Mouse (Mus musculus) neural tube, embryonic 11.5 days (tissue): ENCODE data around the gene Gm43302. TPM values are rescaled to one million over a fixed set of nuclear protein-coding genes. Genes with fewer than 3 reads are reported as not detected.
"Not testable (repeated sequence)": the region's sequence is repeated elsewhere in the genome, so short reads cannot be mapped to it uniquely, and the experiment has no call there.

Source experiments
- ATAC-seq: fragments of 200-750 bp; cut with Nextera tagmentation; 2 replicates; pipeline ENCODE4 v1.8.0; 2017; ENCODE audit warnings: moderate number of reproducible peaks, mild to moderate bottlenecking, moderate TSS enrichment, moderate library complexity; ENCODE audit not compliant: insufficient read depth, low FRiP score, low TSS enrichment
- DNase-seq: peaks from one replicate; pipeline ENCODE4 v3.0.0-alpha.2; 2015; ENCODE audit warnings: low spot score
- H3K27ac ChIP-seq: fragments of 300-500 bp; sonication (generic); 2 replicates; pipeline ENCODE4 v1.5.1; 2014; ENCODE audit warnings: low read depth, mild to moderate bottlenecking, low read length
- H3K27me3 ChIP-seq: fragments of 300-500 bp; sonication (generic); 2 replicates; pipeline ENCODE4 v1.6.1; 2014; ENCODE audit warnings: mild to moderate bottlenecking, low read length, mixed read lengths; ENCODE audit not compliant: control insufficient read depth, insufficient read depth
- H3K36me3 ChIP-seq: fragments of 300-500 bp; sonication (generic); 2 replicates; pipeline ENCODE4 v1.6.1; 2014; ENCODE audit warnings: mild to moderate bottlenecking, low read length, moderate library complexity, mixed read lengths; ENCODE audit not compliant: control insufficient read depth, insufficient read depth
- H3K4me1 ChIP-seq: fragments of 300-500 bp; sonication (generic); 2 replicates; pipeline ENCODE4 v1.6.1; 2014; ENCODE audit warnings: low read length, mixed read lengths; ENCODE audit not compliant: control insufficient read depth, insufficient read depth
- H3K4me2 ChIP-seq: fragments of 300-500 bp; sonication (generic); 2 replicates; pipeline ENCODE4 v1.6.1; 2014; ENCODE audit warnings: low read depth, mild to moderate bottlenecking, moderate library complexity
- H3K4me3 ChIP-seq: fragments of 300-500 bp; sonication (generic); 2 replicates; pipeline ENCODE4 v1.5.1; 2014; ENCODE audit warnings: low read depth, low read length
- H3K9ac ChIP-seq: fragments of 300-500 bp; sonication (generic); 2 replicates; pipeline ENCODE4 v1.6.1; 2014; ENCODE audit warnings: mild to moderate bottlenecking, low read length
- H3K9me3 ChIP-seq: fragments of 300-500 bp; sonication (generic); 2 replicates; pipeline ENCODE4 v1.6.1; 2016; ENCODE audit warnings: low read length; ENCODE audit not compliant: control insufficient read depth
- WGBS: fragments of 180-500 bp; shearing (Covaris S2); extraction: QIAGEN DNeasy Blood & Tissue Kit; methylation state at CpG from one replicate; pipeline ENCODE4 v1.1.7; 2014; 5-methylcytosine and 5-hydroxymethylcytosine counted together
- polyA plus RNA-seq: library from polyadenylated mRNA; unstranded; fragments of >200 nt; fragmentation: Nextera tagmentation; extraction: Ambion mirVana; gene quantifications from 2 replicates; pipeline ENCODE4 v1.2.1, GENCODE M21; 2014

Gene Gm43302
- polyA plus RNA-seq, result 0.36 TPM in 1 of 2 replicates, not detected in the other

DNA sequence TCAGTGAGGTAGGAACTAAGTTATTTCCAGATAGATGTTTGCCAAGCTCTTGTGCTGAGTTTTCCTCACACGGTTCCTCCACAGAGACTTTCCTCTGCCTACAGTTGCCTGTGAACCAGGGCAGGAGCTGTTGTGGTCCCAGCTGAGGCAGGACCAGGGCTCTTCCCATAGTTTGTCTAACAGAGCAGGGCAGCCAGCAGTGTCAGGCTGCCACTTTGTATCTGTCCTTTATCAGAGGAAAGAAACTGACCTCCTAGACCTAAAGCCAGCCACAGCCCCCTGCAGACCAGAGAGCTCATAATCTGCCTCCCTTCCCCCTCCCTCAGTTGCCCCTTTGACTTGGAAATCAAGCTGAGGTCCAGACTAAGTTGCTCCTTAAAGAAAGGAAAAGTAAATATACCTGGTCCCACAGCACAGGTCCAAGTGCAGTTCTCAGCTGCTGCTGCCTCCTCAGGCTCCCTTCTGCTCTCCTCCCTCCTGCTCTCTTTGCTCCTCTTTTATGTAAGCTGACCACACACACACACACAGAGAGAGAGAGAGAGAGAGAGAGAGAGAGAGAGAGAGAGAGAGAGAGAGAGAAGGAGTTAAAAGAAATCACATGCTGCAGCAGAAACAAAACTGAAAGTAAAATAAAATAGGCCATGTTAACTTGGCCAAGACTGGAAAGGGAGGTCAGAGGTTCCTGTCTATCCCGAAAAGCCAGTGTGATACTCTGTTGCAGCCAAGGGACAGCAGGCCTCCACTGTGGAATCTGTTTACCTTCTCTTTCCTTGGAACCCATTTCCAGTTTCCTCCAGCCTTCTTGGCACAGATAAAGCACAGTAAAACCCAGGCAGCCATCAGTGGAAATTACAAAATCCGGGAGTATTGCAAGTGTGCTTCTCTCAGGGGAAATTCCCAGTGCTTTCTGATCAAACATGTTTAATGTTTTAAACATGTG lies at the start of gene Gm43302, which contains the start of gene Gbp6:
TSS of gene Gm43302 (minus strand) at position 470 of the 940 bp plus-strand sequence.
TSS of gene Gbp6 (minus strand) at position 473 of the 940 bp plus-strand sequence.
- H3K27me3 ChIP-seq, H3K36me3 ChIP-seq, H3K4me3 ChIP-seq, ATAC-seq, DNase-seq, H3K4me2 ChIP-seq, H3K9ac ChIP-seq, H3K27ac ChIP-seq, H3K9me3 ChIP-seq, H3K4me1 ChIP-seq: not testable (repeated sequence)
- WGBS, result 61% methylated on average over 3 of the region's 3 CpGs

DNA sequence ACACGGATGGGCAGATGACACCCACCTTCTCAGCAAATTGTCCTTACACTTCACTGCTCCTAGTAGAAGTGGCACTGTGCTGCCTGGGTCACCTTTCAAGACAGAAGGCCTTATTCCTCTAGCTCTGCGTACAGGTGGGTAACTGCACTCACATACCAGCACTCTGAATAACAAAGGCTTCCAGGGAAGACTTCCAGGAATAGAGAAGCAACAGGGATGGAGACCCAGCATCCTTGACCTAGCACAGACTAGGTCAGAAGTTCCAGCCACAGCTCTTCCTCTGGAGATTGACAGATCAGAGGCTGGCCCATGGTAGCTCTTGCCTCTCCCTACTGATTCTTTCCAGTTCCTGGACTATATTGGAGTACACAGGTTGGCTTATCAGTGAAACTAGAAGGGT lies 47.8 kb upstream of the Gm43302 start:
- DNase-seq (no peak), ATAC-seq (no peak)
- H3K9me3 ChIP-seq, result no peaks in the 10 kb centered on the region
- no peaks in the 10 kb centered on the region for H3K27me3 ChIP-seq
- H3K27ac ChIP-seq, result no peak overlapping the region
- WGBS, result 72% methylated on average over 2 of the region's 2 CpGs
- no peaks in the 10 kb centered on the region for H3K36me3 ChIP-seq
- H3K4me3 ChIP-seq, result no peak overlapping the region
- no peak overlapping the region for H3K4me2 ChIP-seq
- H3K9ac ChIP-seq, result no peak overlapping the region
- no peaks in the 10 kb centered on the region for H3K4me1 ChIP-seq

DNA sequence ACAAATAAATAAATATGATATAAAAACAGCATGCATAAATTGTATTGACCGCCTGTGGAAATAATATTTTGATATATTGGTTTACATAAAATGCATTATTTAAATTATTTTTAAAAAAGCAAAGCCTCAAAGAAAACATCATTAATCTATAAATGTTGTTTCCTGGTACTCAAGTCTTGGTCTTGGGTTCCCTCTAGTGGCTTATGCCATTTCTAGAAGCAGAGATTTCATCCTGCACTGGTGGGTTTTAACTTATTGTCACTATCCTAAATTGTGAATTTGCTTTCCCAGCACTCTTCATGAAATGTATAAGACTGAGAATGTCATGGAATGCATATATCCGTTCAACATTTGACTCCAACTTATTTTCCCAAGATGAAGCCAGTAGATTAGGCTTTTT lies 29.0 kb upstream of the Gm43302 start:
- H3K4me3 ChIP-seq, result no peak overlapping the region
- WGBS, result 73% methylated on average over 2 of the region's 2 CpGs
- DNase-seq, result no peak
- H3K4me2 ChIP-seq, result no peak overlapping the region
- no peaks in the 10 kb centered on the region for H3K36me3 ChIP-seq
- no peak overlapping the region for H3K27ac ChIP-seq
- H3K4me1 ChIP-seq, result no peaks in the 10 kb centered on the region
- ATAC-seq, result no peak
- H3K9ac ChIP-seq, result no peak overlapping the region
- H3K27me3 ChIP-seq, result no peaks in the 10 kb centered on the region
- no peaks in the 10 kb centered on the region for H3K9me3 ChIP-seq

DNA sequence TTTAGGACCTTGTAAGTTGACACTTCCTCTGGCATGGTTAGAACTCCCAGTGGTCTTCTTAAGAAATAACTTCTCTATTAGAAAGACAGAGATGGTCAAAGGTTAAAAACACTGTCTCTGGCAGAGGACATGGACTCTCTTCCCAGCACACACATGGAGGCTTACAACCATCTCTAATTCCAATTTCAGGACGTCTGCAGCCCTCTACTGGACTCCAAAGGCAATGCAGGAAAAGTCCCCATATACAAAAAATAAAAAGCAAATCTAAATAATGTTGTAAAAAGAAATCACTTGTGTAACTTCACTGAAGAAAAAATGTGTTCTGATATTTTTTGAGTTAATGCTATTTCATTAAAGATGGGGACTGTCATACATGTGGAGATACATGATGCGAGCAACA lies 17.4 kb upstream of the Gm43302 start:
- H3K4me1 ChIP-seq, result no peaks in the 10 kb centered on the region
- WGBS, result 77% methylated on average over 2 of the region's 2 CpGs
- no peaks in the 10 kb centered on the region for H3K9me3 ChIP-seq
- no peak overlapping the region for H3K4me3 ChIP-seq
- ATAC-seq, result no peak
- H3K4me2 ChIP-seq, result no peak overlapping the region
- no peak overlapping the region for H3K9ac ChIP-seq
- no peaks in the 10 kb centered on the region for H3K36me3 ChIP-seq
- DNase-seq, result no peak
- no peak overlapping the region for H3K27ac ChIP-seq
- no peaks in the 10 kb centered on the region for H3K27me3 ChIP-seq

DNA sequence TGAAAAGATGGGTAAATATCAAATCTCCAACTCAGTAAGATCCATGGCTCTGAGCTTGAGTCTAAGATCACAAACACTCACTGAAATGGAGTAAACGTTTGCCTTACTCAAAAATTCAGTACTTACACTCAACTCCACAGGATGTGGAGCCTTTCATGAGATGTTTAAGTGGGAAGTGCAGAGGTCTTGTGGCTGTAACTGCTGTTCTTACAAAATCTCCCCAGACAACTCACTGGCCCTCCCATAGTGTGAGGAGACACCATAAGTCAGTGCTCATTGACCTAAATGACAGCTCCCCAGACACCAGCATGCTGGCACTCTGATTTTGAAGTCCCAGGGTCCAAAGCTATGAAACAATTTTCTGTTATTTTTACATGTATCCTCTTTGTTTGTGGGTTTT lies 15.7 kb upstream of the Gm43302 start:
- ATAC-seq, H3K27ac ChIP-seq, H3K27me3 ChIP-seq, H3K36me3 ChIP-seq, DNase-seq, H3K4me3 ChIP-seq, H3K9ac ChIP-seq, H3K4me1 ChIP-seq, H3K9me3 ChIP-seq, H3K4me2 ChIP-seq: not testable (repeated sequence)
- 62% methylated on average over 1 of the region's 1 CpGs for WGBS

DNA sequence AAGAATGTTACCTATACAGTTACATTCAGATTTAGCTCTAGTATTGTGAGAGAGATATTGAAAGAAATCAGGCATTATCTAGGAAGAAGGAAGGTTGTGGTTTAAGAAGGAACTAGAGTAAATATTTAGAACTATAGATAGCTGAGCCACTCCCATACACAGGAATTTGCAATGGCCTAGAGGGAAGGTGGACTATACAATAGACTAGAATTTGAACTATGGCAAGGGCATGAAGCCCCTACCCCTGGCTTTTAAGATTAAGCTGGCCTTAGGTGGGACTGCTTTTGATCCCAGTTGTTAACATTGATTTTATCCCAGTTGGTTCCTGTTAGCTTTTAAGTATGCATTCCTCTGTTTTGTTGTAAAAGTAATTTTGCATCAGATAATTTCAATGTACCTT lies 13.5 kb upstream of the Gm43302 start:
- H3K4me2 ChIP-seq, DNase-seq, H3K27me3 ChIP-seq, H3K9me3 ChIP-seq, H3K9ac ChIP-seq, H3K4me1 ChIP-seq, H3K4me3 ChIP-seq, H3K36me3 ChIP-seq, ATAC-seq, H3K27ac ChIP-seq: not testable (repeated sequence)

DNA sequence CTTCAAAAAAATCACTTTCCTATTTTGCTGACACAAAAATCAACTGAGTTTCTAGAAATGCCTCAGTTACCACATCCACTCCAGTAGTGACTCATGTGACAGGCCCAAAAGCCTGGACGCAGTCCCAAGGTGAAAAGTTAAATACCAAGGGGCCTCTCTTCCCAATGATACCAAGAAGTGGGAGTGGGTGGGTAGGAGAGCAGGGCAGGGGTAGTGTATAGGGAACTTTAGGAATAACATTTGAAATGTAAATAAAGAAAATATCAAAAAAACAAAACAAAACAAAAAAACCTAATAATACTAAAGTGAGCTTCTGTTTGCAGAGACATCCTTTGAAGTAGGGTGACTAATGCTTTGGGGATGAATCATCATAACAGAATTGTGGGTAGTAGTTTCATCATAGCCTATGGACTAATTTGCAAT lies 12.7 kb upstream of the Gm43302 start:
- DNase-seq, result no peak
- WGBS, result 88% methylated on average over 1 of the region's 1 CpGs
- no peaks in the 10 kb centered on the region for H3K27me3 ChIP-seq
- H3K4me3 ChIP-seq, result no peak overlapping the region
- H3K36me3 ChIP-seq, result no peaks in the 10 kb centered on the region
- H3K4me1 ChIP-seq, result no peaks in the 10 kb centered on the region
- no peak overlapping the region for H3K27ac ChIP-seq
- no peaks in the 10 kb centered on the region for H3K9me3 ChIP-seq
- no peak overlapping the region for H3K9ac ChIP-seq
- no peak overlapping the region for H3K4me2 ChIP-seq
- ATAC-seq, result no peak

DNA sequence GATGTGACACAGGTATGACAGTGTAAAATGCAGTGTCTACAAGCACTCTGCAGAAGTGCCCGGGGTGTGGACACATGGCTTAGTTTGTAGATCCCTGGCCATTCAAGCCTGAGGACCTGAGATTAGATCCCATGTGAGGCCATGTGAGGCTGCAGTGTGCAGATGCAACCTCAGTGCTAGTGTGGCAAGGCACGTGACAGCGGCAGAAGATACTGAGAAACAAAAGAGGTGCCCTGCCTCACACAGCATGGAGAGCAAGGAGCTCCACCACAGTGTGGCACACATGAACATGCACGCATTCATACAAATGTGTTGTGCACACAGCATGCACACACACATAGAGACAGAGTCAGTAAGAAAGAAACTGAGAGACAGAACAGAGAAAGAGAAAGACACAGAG lies 12.2 kb upstream of the Gm43302 start:
- H3K4me2 ChIP-seq, H3K9ac ChIP-seq, H3K27me3 ChIP-seq, H3K4me1 ChIP-seq, H3K4me3 ChIP-seq, H3K27ac ChIP-seq, H3K36me3 ChIP-seq, DNase-seq, ATAC-seq, H3K9me3 ChIP-seq: not testable (repeated sequence)
- 89% methylated on average over 4 of the region's 4 CpGs for WGBS

DNA sequence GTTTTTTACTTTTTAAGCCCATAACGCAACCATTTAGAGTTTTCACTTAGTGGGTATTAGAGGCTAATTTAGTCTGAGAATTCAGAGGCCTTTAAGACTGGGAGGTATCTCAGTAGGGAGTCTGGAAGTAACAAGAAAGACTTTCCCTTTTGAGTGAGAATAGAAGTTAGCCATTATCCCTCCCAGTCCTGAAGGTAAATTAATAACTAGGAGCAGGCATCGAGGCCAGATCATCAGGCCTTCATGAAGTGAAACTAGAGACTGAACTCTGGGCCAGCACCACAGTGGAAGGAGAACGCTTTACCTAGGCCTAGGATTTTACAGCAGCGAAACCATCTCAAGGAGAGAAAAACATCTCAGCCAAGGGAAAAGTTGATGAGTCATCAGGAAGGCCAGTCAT lies 8.5 kb upstream of the Gm43302 start:
- WGBS, result 77% methylated on average over 4 of the region's 4 CpGs
- Histone ChIP-seq H3K9me3 (no peaks in the 10 kb centered on the region), H3K9ac (no peak overlapping the region), H3K27ac (no peak overlapping the region), H3K4me2 (no peak overlapping the region), H3K4me1 (no peaks in the 10 kb centered on the region), H3K36me3 (no peaks in the 10 kb centered on the region), H3K27me3 (no peaks in the 10 kb centered on the region), H3K4me3 (no peak overlapping the region)
- ATAC-seq (no peak), DNase-seq (no peak)
